Mouse (Mus musculus) megakaryocyte, embryonic 14.5 days (primary cell): ENCODE measurements at regions not wholly inside any gene's neighbourhood (a gene's known extent, or its start where the extent isn't known, plus 50 kb on each side); places are given as distances from the start of the nearest gene placed in this dataset.

Experiments used
- FLI1 ChIP-seq: IDR thresholded peaks from 2 replicates; pipeline ENCODE4 v1.6.1; 2012; ENCODE audit warnings: low read length, inconsistent platforms, mixed read lengths
- GATA1 ChIP-seq: IDR thresholded peaks from 3 replicates; pipeline ENCODE4 v1.6.1; 2012; ENCODE audit warnings: mixed read lengths, low read length, inconsistent platforms, borderline replicate concordance

DNA sequence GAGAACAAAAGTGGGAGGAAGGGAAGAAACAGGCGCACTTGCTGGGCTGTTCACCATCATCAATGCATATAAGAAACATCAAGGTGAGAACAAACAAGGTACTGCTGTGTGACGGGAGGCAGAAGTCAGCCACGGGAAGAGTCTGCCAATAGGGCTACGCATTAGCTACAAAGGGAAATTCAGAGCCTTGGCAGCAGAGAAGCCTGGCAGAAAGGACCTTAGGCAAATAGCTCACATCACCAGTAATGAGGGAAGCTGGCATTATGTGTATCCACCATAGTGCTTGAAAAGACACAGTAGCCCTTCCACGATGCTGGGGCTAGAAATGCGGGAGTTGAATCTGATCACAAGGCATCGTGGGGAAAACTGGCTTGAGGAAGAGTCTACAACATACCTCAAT is 193.9 kb downstream of the Gsdmc2 start:
- TF ChIP-seq GATA1, result no peak
- TF ChIP-seq FLI1, result no peak
